Mouse (Mus musculus) CH12.LX (cell line): ENCODE measurements around the gene Cd207. TPM values are rescaled to one million over a fixed set of nuclear protein-coding genes. Genes with fewer than 3 reads are reported as not detected.

ENCODE experiments used
- DNase-seq: peaks from one replicate; pipeline ENCODE4 v3.0.0-alpha.2; 2013; ENCODE audit errors: extremely low read depth
- H3K27ac ChIP-seq: 2 replicates; pipeline ENCODE4 v1.5.1; 2012; ENCODE audit warnings: low read depth, mild to moderate bottlenecking, control low read depth, moderate library complexity; ENCODE audit not compliant: insufficient read depth
- H3K27me3 ChIP-seq: replicated peaks from 2 replicates; pipeline ENCODE3; 2012; ENCODE audit warnings: inconsistent platforms
- H3K36me3 ChIP-seq, 2 experiments: replicated peaks in 1 of 2; 2 replicates each; pipeline versions ENCODE3 to v1.6.1; 2012; ENCODE audit warnings: inconsistent platforms in 1 of 2, low read length in 1 of 2, mild to moderate bottlenecking in 1 of 2, mixed read lengths in 1 of 2, moderate library complexity in 1 of 2; ENCODE audit not compliant: control insufficient read depth in 1 of 2, insufficient read depth in 1 of 2
- H3K4me1 ChIP-seq, 2 experiments: 2 replicates each; pipeline ENCODE4 v1.6.1; 2012; ENCODE audit warnings: inconsistent platforms in 1 of 2, moderate library complexity in 1 of 2; ENCODE audit not compliant: insufficient read depth in 2 of 2, control insufficient read depth in 1 of 2
- H3K4me2 ChIP-seq: 2 replicates; pipeline ENCODE4 v1.6.1; 2012; ENCODE audit warnings: low read depth, mild to moderate bottlenecking, control low read depth; ENCODE audit not compliant: poor library complexity, insufficient read depth, severe bottlenecking
- H3K4me3 ChIP-seq, 3 experiments: fragments of 150-350 bp in 1 of 3; sonication (generic) in 1 of 3; replicated peaks in 1 of 3; 2 replicates each; pipeline versions ENCODE3 to v1.5.1; 2011 to 2012; ENCODE audit warnings: low read depth in 2 of 3, low read length in 2 of 3, mild to moderate bottlenecking in 2 of 3, moderate library complexity in 2 of 3, control low read depth in 1 of 3, improper control_type of control experiment in 1 of 3, inconsistent platforms in 1 of 3, mixed read lengths in 1 of 3; ENCODE audit not compliant: poor library complexity in 1 of 3
- H3K79me2 ChIP-seq: replicated peaks from 2 replicates; pipeline ENCODE4 v1.6.1; 2012; ENCODE audit warnings: mild to moderate bottlenecking, moderate library complexity; ENCODE audit not compliant: control insufficient read depth, poor library complexity, insufficient read depth, severe bottlenecking; ENCODE audit errors: extremely low read depth
- H3K9ac ChIP-seq: 2 replicates; pipeline ENCODE4 v1.6.1; 2012; ENCODE audit warnings: low read depth, mild to moderate bottlenecking, control low read depth, moderate library complexity; ENCODE audit not compliant: insufficient read depth
- H3K9me3 ChIP-seq: replicated peaks from 2 replicates; pipeline ENCODE3; 2012; ENCODE audit warnings: low read length, inconsistent platforms, mixed read lengths
- CHD1 ChIP-seq: IDR thresholded peaks from 2 replicates; pipeline ENCODE4 v1.6.1; 2012; ENCODE audit warnings: low read depth, low read length, improper control_type of control experiment, inconsistent platforms
- ELF1 ChIP-seq: IDR thresholded peaks from 2 replicates; pipeline ENCODE4 v1.6.1; 2014; ENCODE audit warnings: low read depth, mild to moderate bottlenecking, inconsistent platforms, low read length, improper control_type of control experiment
- ETS1 ChIP-seq: conservative IDR thresholded peaks from 2 replicates; pipeline ENCODE4 v1.6.1; 2012; ENCODE audit warnings: low read depth, mild to moderate bottlenecking, inconsistent platforms, low read length, improper control_type of control experiment, moderate library complexity
- GABPA ChIP-seq: IDR thresholded peaks from 2 replicates; pipeline ENCODE4 v1.6.1; 2012; ENCODE audit warnings: low read depth, low read length, improper control_type of control experiment, inconsistent platforms; ENCODE audit not compliant: insufficient replicate concordance
- IRF4 ChIP-seq: IDR thresholded peaks from 2 replicates; pipeline ENCODE4 v1.6.1; 2014; ENCODE audit warnings: low read depth, mild to moderate bottlenecking, inconsistent platforms, low read length, improper control_type of control experiment
- JUN ChIP-seq: IDR thresholded peaks from 2 replicates; pipeline ENCODE4 v1.6.1; 2011; ENCODE audit warnings: low read depth, mild to moderate bottlenecking, low read length, improper control_type of control experiment, moderate library complexity; ENCODE audit not compliant: insufficient read depth
- JUND ChIP-seq: conservative IDR thresholded peaks from 2 replicates; pipeline ENCODE4 v1.6.1; 2011; ENCODE audit warnings: low read depth, low read length, improper control_type of control experiment
- MEF2A ChIP-seq: IDR thresholded peaks from 2 replicates; pipeline ENCODE4 v1.6.1; 2014; ENCODE audit warnings: low read depth, mild to moderate bottlenecking, inconsistent platforms, low read length, improper control_type of control experiment, borderline replicate concordance
- NELFE ChIP-seq: IDR thresholded peaks from 2 replicates; pipeline ENCODE4 v1.6.1; 2011; ENCODE audit warnings: low read depth, low read length, improper control_type of control experiment
- PAX5 ChIP-seq: IDR thresholded peaks from 2 replicates; pipeline ENCODE4 v1.6.1; 2012; ENCODE audit warnings: low read length, inconsistent platforms, mixed read lengths
- RAD21 ChIP-seq: IDR thresholded peaks from 2 replicates; pipeline ENCODE4 v1.6.1; 2011; ENCODE audit warnings: low read depth, mild to moderate bottlenecking, low read length, improper control_type of control experiment, moderate library complexity
- RCOR1 ChIP-seq: conservative IDR thresholded peaks from 2 replicates; pipeline ENCODE4 v1.6.1; 2012; ENCODE audit warnings: low read depth, mild to moderate bottlenecking, inconsistent platforms, low read length, improper control_type of control experiment
- SIN3A ChIP-seq: IDR thresholded peaks from 2 replicates; pipeline ENCODE4 v1.6.1; 2012; ENCODE audit warnings: low read length, improper control_type of control experiment, inconsistent platforms
- TBP ChIP-seq: conservative IDR thresholded peaks from 2 replicates; pipeline ENCODE4 v1.6.1; 2011; ENCODE audit warnings: low read depth, low read length, improper control_type of control experiment
- UBTF ChIP-seq: IDR thresholded peaks from 2 replicates; pipeline ENCODE4 v1.6.1; 2012; ENCODE audit warnings: low read depth, mild to moderate bottlenecking, inconsistent platforms, low read length, improper control_type of control experiment, moderate library complexity
- ZC3H11A ChIP-seq: IDR thresholded peaks from 2 replicates; pipeline ENCODE4 v1.6.1; 2012; ENCODE audit warnings: low read depth, mild to moderate bottlenecking, inconsistent platforms, low read length, improper control_type of control experiment
- ZKSCAN1 ChIP-seq: IDR thresholded peaks from 2 replicates; pipeline ENCODE4 v1.6.1; 2012; ENCODE audit warnings: low read depth, inconsistent platforms, low read length, improper control_type of control experiment, borderline replicate concordance
- ZNF384 ChIP-seq: IDR thresholded peaks from 2 replicates; pipeline ENCODE4 v1.6.1; 2012; ENCODE audit warnings: low read depth, low read length, improper control_type of control experiment, inconsistent platforms
- dilution Hi-C: fragments of 300-500 bp; cut with MboI; formaldehyde crosslinking; loops from 2 replicates; pipeline ENCODE4 v1.14.3; 2020; ENCODE audit warnings: low sequenced_read_pairs; ENCODE audit not compliant: extremely low pct_unique_long_range_greater_than_20kb, extremely low pct_ligation_motif_present
- in situ Hi-C: fragments of 300-500 bp; cut with MboI; formaldehyde crosslinking; loops from 3 replicates; pipeline ENCODE4 v1.14.3; 2019; ENCODE audit warnings: low sequenced_read_pairs, low pct_ligation_motif_present, low pct_unique_long_range_greater_than_20kb, mixed read lengths
- polyA plus RNA-seq: library from polyadenylated mRNA; unstranded; fragments of >175 nt; gene quantifications from 2 replicates; pipeline ENCODE4 v1.2.1, GENCODE M21; 2012; ENCODE audit warnings: low read depth; ENCODE audit not compliant: insufficient read length
- total RNA-seq, 2 experiments: library from RNA; depleted of rRNA; stranded (reverse); fragments of 300-350 nt in 1 of 2; fragments of >200 nt in 1 of 2; gene quantifications; 2 replicates each; pipeline ENCODE4 v1.2.3; 2012 to 2014

Gene Cd207
- total and polyA plus RNA-seq, 3 experiments, result not detected

GRCm38 (mm10) chr6:83722526-83722925, 44.9 kb upstream of the Cd207 start:
- no peak for TF ChIP-seq TBP
- Histone ChIP-seq H3K36me3 (no peaks in the 10 kb centered on the region), H3K9ac (no peak overlapping the region), H3K27ac (no peak overlapping the region), H3K9me3 (peaks cover 7% of the 10 kb centered on the region), H3K79me2 (no peaks in the 10 kb centered on the region), H3K4me2 (0 out of 2 replicates have a peak overlapping the region, but pooled peaks have one; percentile 24), H3K4me3 (no peak overlapping the region), H3K27me3 (peaks cover 43% of the 10 kb centered on the region), H3K4me1 (0 out of 4 replicates have a peak, but pooled peaks cover 0 to 2% of the 10 kb centered on the region in 2 experiments)
- dilution Hi-C loops, result no loop called here
- DNase-seq, result no peak
- in situ Hi-C loops, result no loop called here

- dilution Hi-C loops, result no loop called here
- H3K9me3 ChIP-seq, result no peaks in the 10 kb centered on the region
- no peaks in the 10 kb centered on the region for H3K36me3 ChIP-seq
- no peak for DNase-seq
- peaks cover 69% of the 10 kb centered on the region for H3K27me3 ChIP-seq
- H3K4me3 ChIP-seq, result no peak overlapping the region
- H3K9ac ChIP-seq, result no peak overlapping the region
- 0 out of 4 replicates have a peak, but pooled peaks cover 0 to 2% of the 10 kb centered on the region in 2 experiments for H3K4me1 ChIP-seq
- no peaks in the 10 kb centered on the region for H3K79me2 ChIP-seq
- no peak overlapping the region for H3K4me2 ChIP-seq
- in situ Hi-C loops, result no loop called here
- TF ChIP-seq RAD21 (no peak), UBTF (no peak), JUN (no peak), ZKSCAN1 (no peak), ETS1 (no peak), ELF1 (no peak), ZC3H11A (no peak), RCOR1 (no peak), ZNF384 (no peak), SIN3A (no peak), IRF4 (no peak), MEF2A (no peak), NELFE (no peak), CHD1 (no peak), JUND (no peak), GABPA (no peak), PAX5 (no peak)
- no peak overlapping the region for H3K27ac ChIP-seq
Measured at GRCm38 (mm10) chr6:83717026-83717425, 39.4 kb upstream of the Cd207 start.
